Mouse (Mus musculus): ENCODE measurements around the gene Dgke. TPM values are rescaled to one million over a fixed set of nuclear protein-coding genes. Genes with fewer than 3 reads are reported as not detected.
A peak's percentile ranks its signal among the peaks of the same experiment; 100 is the strongest.

Dgke gene
- polyA plus RNA-seq, 1 experiment from 2014 or later = 4.6 TPM

DNA sequence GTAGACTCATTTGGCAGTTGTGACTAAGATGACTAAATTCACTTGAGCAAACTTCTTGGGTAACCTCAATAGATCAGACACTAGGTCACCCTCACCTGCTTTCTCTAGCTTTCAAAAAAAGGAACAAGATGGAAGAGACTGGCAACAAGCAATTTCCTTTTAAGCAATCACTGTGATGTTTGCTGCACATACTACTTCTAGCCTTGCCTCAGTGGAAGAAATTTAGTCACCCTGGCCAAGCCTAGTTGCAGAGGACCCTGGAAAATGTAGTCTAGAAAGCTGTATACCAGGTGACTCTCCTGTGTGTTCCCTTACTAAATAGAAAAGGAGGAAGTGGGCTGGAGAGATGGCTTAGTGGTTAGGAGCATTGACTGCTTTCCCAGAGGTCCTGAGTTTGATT is 60.2 kb downstream of the Dgke start:
- Histone ChIP-seq H3K9me3 (ENCODE audit: control insufficient read depth, low read length) (no peaks in the 10 kb centered on the region), H3K27ac (ENCODE audit: low read depth, low read length) (no peak overlapping the region), H3K36me3 (ENCODE audit: control insufficient read depth, insufficient read depth, low read length) (no peaks in the 10 kb centered on the region), H3K27me3 (ENCODE audit: control insufficient read depth, insufficient read depth, low read length) (no peaks in the 10 kb centered on the region), H3K4me2 (no peak overlapping the region), H3K9ac (ENCODE audit: low read length) (no peak overlapping the region), H3K4me1 (ENCODE audit: control insufficient read depth, insufficient read depth, low read length) (no peaks in the 10 kb centered on the region), H3K4me3 (ENCODE audit: low read depth, low read length) (no peak overlapping the region)
- no peak for ATAC-seq (ENCODE audit: low FRiP score)
- no peak for DNase-seq (ENCODE audit: low spot score, missing footprints)

DNA sequence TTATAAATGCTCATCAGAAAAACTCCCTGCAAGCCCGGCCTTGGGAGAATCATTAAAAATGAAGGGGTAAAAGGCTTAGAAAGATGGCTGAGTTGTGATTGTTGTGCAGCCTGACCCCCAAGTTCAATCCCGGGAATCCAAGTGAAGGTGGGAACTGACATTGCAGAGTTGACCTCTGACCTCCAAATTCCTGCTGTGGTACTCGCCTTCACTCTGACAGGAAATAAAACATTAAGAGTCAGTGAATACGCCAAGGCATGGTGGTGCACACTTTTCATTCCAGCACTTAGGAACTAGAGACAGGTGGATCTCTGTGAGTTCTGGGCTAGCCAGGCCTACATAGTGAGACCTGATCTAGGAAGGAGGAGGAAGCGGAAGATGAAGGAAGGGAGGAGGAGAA is 61.2 kb downstream of the Dgke start:
- H3K9ac ChIP-seq (ENCODE audit: low read length) = no peak overlapping the region
- H3K4me2 ChIP-seq = no peak overlapping the region
- no peak overlapping the region for H3K27ac ChIP-seq (ENCODE audit: low read depth, low read length)
- no peak for DNase-seq (ENCODE audit: low spot score, missing footprints)
- no peaks in the 10 kb centered on the region for H3K9me3 ChIP-seq (ENCODE audit: control insufficient read depth, low read length)
- H3K36me3 ChIP-seq (ENCODE audit: control insufficient read depth, insufficient read depth, low read length) = no peaks in the 10 kb centered on the region
- no peak for ATAC-seq (ENCODE audit: low FRiP score)
- no peaks in the 10 kb centered on the region for H3K27me3 ChIP-seq (ENCODE audit: control insufficient read depth, insufficient read depth, low read length)
- no peak overlapping the region for H3K4me3 ChIP-seq (ENCODE audit: low read depth, low read length)
- no peaks in the 10 kb centered on the region for H3K4me1 ChIP-seq (ENCODE audit: control insufficient read depth, insufficient read depth, low read length)
- 84% methylated on average over 5 of the region's 5 CpGs for WGBS

DNA sequence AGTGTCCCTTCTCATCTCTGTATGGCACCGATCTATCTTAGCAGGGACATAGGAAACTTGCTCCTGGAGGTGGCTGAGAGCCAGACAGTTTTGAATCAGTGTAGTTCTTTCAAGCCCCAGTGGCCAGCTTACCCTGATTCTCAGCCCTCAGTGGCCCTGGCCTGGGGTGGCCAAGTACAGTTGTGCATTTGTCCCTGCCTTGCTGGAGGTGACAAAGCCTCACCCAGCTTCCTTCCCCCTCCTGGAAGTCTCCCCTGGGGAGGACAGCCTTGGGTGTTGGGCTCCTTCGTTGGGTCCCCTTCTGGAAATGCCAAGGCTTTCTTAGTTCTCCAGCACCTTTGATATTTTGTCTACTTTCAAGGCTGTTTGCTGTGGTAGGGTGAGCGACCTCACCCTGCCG is 62.9 kb downstream of the Dgke start:
- 84% methylated on average over 4 of the region's 4 CpGs for WGBS
- Histone ChIP-seq H3K9ac (ENCODE audit: low read length) (no peak overlapping the region), H3K4me1 (ENCODE audit: control insufficient read depth, insufficient read depth, low read length) (no peaks in the 10 kb centered on the region), H3K27ac (ENCODE audit: low read depth, low read length) (no peak overlapping the region), H3K36me3 (ENCODE audit: control insufficient read depth, insufficient read depth, low read length) (no peaks in the 10 kb centered on the region), H3K27me3 (ENCODE audit: control insufficient read depth, insufficient read depth, low read length) (peaks cover 14% of the 10 kb centered on the region), H3K9me3 (ENCODE audit: control insufficient read depth, low read length) (no peaks in the 10 kb centered on the region), H3K4me2 (no peak overlapping the region), H3K4me3 (ENCODE audit: low read depth, low read length) (no peak overlapping the region)
- DNase-seq (ENCODE audit: low spot score, missing footprints) (no peak), ATAC-seq (ENCODE audit: low FRiP score) (no peak)

DNA sequence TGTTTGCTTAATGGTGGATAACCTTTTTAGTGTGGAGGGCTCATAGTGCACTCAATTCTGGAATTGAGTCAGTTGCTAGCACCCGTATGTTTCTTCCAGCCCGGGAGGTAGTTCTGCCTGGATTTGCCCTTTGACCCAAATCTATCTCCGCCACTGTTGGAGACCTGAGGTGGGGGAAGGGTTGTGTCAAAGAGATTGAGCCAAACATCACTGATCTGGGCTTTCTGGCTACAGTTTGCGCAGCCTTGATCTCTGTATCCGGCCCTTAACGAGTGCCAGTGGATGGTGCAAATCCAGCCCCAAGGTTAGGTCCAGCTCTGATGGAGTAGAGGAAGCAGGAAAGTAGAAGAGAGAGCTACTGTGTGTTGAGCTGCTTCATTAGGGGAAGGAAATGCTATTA is 63.6 kb downstream of the Dgke start:
- Histone ChIP-seq H3K9me3 (ENCODE audit: control insufficient read depth, low read length) (no peaks in the 10 kb centered on the region), H3K4me2 (no peak overlapping the region), H3K27ac (ENCODE audit: low read depth, low read length) (no peak overlapping the region), H3K27me3 (ENCODE audit: control insufficient read depth, insufficient read depth, low read length) (peaks cover 14% of the 10 kb centered on the region), H3K9ac (ENCODE audit: low read length) (no peak overlapping the region), H3K4me3 (ENCODE audit: low read depth, low read length) (no peak overlapping the region), H3K36me3 (ENCODE audit: control insufficient read depth, insufficient read depth, low read length) (no peaks in the 10 kb centered on the region), H3K4me1 (ENCODE audit: control insufficient read depth, insufficient read depth, low read length) (no peaks in the 10 kb centered on the region)
- no peak for DNase-seq (ENCODE audit: low spot score, missing footprints)
- no peak for ATAC-seq (ENCODE audit: low FRiP score)
- 76% methylated on average over 6 of the region's 6 CpGs for WGBS

DNA sequence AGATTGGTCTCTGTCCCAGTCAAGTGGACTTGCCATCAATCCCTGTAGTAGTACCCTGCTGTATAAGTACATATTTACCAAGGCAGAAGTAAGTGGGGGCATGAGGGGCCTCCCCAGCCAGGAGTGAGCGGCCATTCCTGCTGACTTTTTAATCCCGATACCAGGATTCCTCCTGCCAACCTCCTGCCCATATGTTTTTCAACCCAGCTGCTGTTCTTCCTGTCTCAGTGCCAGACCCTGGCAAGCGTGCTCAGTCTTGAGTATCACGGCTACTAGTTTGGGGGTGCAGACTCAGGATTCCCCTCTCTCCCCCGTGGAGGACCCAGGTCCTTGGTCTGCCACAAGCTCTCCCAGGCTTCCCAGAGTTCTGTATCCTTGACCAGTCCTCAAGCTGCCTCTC is 64.0 kb downstream of the Dgke start:
- Histone ChIP-seq H3K4me3 (ENCODE audit: low read depth, low read length) (no peak overlapping the region), H3K27me3 (ENCODE audit: control insufficient read depth, insufficient read depth, low read length) (peaks cover 14% of the 10 kb centered on the region), H3K27ac (ENCODE audit: low read depth, low read length) (no peak overlapping the region), H3K36me3 (ENCODE audit: control insufficient read depth, insufficient read depth, low read length) (no peaks in the 10 kb centered on the region), H3K4me1 (ENCODE audit: control insufficient read depth, insufficient read depth, low read length) (no peaks in the 10 kb centered on the region), H3K4me2 (no peak overlapping the region), H3K9ac (ENCODE audit: low read length) (no peak overlapping the region), H3K9me3 (ENCODE audit: control insufficient read depth, low read length) (no peaks in the 10 kb centered on the region)
- WGBS = 93% methylated on average over 5 of the region's 5 CpGs
- DNase-seq (ENCODE audit: low spot score, missing footprints) (no peak), ATAC-seq (ENCODE audit: low FRiP score) (no peak)

DNA sequence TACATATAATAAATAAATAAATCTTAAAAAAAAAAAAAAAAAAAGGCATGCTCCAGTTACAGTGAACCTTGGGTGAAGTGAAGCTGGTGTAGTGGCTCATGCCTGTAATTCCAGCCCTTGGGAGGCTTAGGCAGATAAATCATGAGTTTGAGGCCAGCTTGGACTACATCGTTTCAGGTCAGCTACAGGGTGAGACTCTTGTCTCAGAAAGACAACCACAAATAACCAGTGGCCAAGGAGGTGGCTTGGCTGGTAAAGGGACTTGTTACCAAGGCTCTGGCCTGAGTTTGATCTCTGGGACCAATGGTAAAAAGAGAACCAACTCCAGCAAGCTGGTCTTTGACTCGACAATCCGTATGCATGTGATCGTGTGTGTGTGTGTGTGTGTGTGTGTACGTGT is 64.6 kb downstream of the Dgke start:
- no peak overlapping the region for H3K4me2 ChIP-seq
- no peak for DNase-seq (ENCODE audit: low spot score, missing footprints)
- no peak overlapping the region for H3K27ac ChIP-seq (ENCODE audit: low read depth, low read length)
- H3K4me3 ChIP-seq (ENCODE audit: low read depth, low read length) = no peak overlapping the region
- no peak overlapping the region for H3K9ac ChIP-seq (ENCODE audit: low read length)
- 92% methylated on average over 5 of the region's 5 CpGs for WGBS
- H3K4me1 ChIP-seq (ENCODE audit: control insufficient read depth, insufficient read depth, low read length) = no peaks in the 10 kb centered on the region
- H3K27me3 ChIP-seq (ENCODE audit: control insufficient read depth, insufficient read depth, low read length) = peaks cover 14% of the 10 kb centered on the region
- H3K36me3 ChIP-seq (ENCODE audit: control insufficient read depth, insufficient read depth, low read length) = no peaks in the 10 kb centered on the region
- no peaks in the 10 kb centered on the region for H3K9me3 ChIP-seq (ENCODE audit: control insufficient read depth, low read length)
- ATAC-seq (ENCODE audit: low FRiP score) = no peak

DNA sequence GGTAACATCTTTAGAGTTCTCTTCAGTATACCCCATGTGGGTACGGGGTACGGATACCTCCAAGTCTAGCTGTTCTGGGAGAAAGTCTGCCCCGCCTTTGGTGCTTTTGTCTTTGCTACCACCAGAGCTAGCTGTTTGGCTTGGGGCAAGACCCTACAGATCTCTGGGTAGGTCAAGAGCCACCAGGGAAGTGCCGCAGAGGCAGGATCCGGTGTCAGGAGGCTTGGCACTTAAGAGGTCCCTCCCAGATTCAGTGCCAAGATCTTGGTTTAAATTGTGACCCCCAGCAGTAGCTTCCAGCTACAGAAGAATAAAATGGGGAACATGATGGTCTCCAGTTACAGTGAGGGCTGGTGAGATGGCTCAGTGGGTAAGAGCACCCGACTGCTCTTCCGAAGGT is 65.1 kb downstream of the Dgke start:
- DNase-seq (ENCODE audit: low spot score, missing footprints) (no peak), ATAC-seq (ENCODE audit: low FRiP score) (no peak)
- Histone ChIP-seq H3K4me1 (ENCODE audit: control insufficient read depth, insufficient read depth, low read length) (no peaks in the 10 kb centered on the region), H3K9ac (ENCODE audit: low read length) (no peak overlapping the region), H3K27ac (ENCODE audit: low read depth, low read length) (no peak overlapping the region), H3K27me3 (ENCODE audit: control insufficient read depth, insufficient read depth, low read length) (peaks cover 14% of the 10 kb centered on the region), H3K9me3 (ENCODE audit: control insufficient read depth, low read length) (no peaks in the 10 kb centered on the region), H3K4me2 (no peak overlapping the region), H3K36me3 (ENCODE audit: control insufficient read depth, insufficient read depth, low read length) (no peaks in the 10 kb centered on the region), H3K4me3 (ENCODE audit: low read depth, low read length) (no peak overlapping the region)
- 95% methylated on average over 7 of the region's 7 CpGs for WGBS

DNA sequence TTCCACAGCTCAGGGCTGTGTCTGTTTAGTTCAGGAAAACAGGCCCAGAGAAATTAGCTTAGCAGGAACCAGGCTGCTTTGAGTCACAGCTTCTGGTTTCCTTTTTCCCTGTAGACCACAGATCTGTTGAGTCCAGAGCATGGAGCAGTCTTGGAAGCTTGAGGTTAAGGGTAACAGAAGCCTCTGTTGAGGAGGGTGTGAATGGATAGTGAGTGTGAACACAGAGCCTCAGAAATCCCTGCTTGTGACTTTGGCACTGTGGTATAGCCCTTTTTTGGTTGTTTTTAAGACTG is 66.2 kb downstream of the Dgke start:
- ATAC-seq (ENCODE audit: low FRiP score) (no peak), DNase-seq (ENCODE audit: low spot score, missing footprints) (no peak)
- Histone ChIP-seq H3K9me3 (ENCODE audit: control insufficient read depth, low read length) (no peaks in the 10 kb centered on the region), H3K4me3 (ENCODE audit: low read depth, low read length) (no peak overlapping the region), H3K36me3 (ENCODE audit: control insufficient read depth, insufficient read depth, low read length) (no peaks in the 10 kb centered on the region), H3K4me1 (ENCODE audit: control insufficient read depth, insufficient read depth, low read length) (no peaks in the 10 kb centered on the region), H3K9ac (ENCODE audit: low read length) (no peak overlapping the region), H3K27ac (ENCODE audit: low read depth, low read length) (no peak overlapping the region), H3K27me3 (ENCODE audit: control insufficient read depth, insufficient read depth, low read length) (peaks cover 14% of the 10 kb centered on the region), H3K4me2 (no peak overlapping the region)

DNA sequence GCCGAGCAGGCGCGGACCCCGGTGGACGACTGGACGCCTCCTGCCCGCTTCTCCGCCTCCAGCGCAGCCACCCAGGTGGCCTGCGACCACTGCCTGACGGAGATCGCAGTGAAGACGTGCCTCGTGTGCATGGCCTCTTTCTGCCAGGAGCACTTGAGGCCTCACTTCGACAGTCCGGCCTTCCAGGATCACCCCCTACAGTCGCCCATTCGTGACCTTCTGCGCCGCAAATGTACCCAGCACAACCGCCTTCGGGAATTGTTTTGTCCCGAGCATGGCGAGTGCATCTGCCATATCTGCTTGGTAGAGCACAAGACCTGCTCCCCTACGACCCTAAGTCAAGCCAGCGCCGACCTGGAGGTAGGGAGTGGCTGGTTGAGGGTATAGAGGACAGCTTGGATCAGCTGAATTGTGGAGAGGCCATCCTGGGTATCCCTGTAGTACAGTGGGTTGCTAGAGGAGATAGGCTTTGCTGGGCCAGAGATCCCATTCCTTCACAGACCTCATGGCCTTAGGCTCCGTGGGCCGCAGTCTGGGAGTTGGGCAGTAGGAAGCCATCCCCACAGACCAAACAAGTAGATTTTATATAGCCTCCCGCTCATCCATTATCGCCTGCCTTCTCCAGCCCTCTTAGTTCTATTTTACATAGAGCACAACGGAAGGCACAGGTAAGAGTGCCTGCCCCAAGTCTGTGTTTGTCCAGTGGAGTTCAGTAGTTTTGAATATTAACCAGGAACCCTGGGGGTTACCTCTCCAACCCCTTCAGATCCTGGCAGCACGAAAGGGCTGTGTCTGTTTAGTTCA is 66.7 kb downstream of the Dgke start:
- H3K4me2 ChIP-seq = peak overlapping the region; percentile 50
- no peak for ATAC-seq (ENCODE audit: low FRiP score)
- peak overlapping the region; percentile 40 for H3K9ac ChIP-seq (ENCODE audit: low read length)
- no peaks in the 10 kb centered on the region for H3K36me3 ChIP-seq (ENCODE audit: control insufficient read depth, insufficient read depth, low read length)
- WGBS = 26% methylated on average over 33 of the region's 33 CpGs
- H3K4me1 ChIP-seq (ENCODE audit: control insufficient read depth, insufficient read depth, low read length) = no peaks in the 10 kb centered on the region
- H3K4me3 ChIP-seq (ENCODE audit: low read depth, low read length) = peak overlapping the region; percentile 37
- peaks cover 14% of the 10 kb centered on the region for H3K27me3 ChIP-seq (ENCODE audit: control insufficient read depth, insufficient read depth, low read length)
- no peak overlapping the region for H3K27ac ChIP-seq (ENCODE audit: low read depth, low read length)
- no peaks in the 10 kb centered on the region for H3K9me3 ChIP-seq (ENCODE audit: control insufficient read depth, low read length)
- DNase-seq (ENCODE audit: low spot score, missing footprints) = peak; percentile 88
